Mouse (Mus musculus): ENCODE results near the gene Ulk3. TPM values are rescaled to one million over a fixed set of nuclear protein-coding genes. Genes with fewer than 3 reads are reported as not detected.

The Ulk3 gene
- polyA plus RNA-seq, 1 experiment from 2014 or later = 8.4 TPM

- 85% methylated on average over 4 of the region's 4 CpGs for WGBS
- ATAC-seq (replicated peaks; ENCODE audit: low FRiP score, low read depth) = no peak
Measured at GRCm38 (mm10) chr9:57558625-57559024, 30.6 kb upstream of the Ulk3 start.

GRCm38 (mm10) chr9:57559568-57559967 lies 29.7 kb upstream of the Ulk3 start:
- 77% methylated on average over 2 of the region's 2 CpGs for WGBS
- Histone ChIP-seq H3K4me1 (replicated peaks; ENCODE audit: insufficient read depth, low read length) (peaks cover 26% of the 10 kb centered on the region), H3K4me2 (ENCODE audit: low read length) (no peak overlapping the region), H3K36me3 (ENCODE audit: insufficient read depth, low read length) (no peaks in the 10 kb centered on the region), H3K9me3 (replicated peaks; ENCODE audit: low read length) (no peaks in the 10 kb centered on the region), H3K4me3 (replicated peaks; ENCODE audit: low read depth, low read length) (no peak overlapping the region), H3K27me3 (ENCODE audit: insufficient read depth, low read length) (no peaks in the 10 kb centered on the region), H3K9ac (ENCODE audit: low read depth, low read length) (no peak overlapping the region), H3K27ac (no peak overlapping the region)
- no peak for DNase-seq (ENCODE audit: low spot score)
- no peak for ATAC-seq (replicated peaks; ENCODE audit: low FRiP score, low read depth)
- no peak for TF ChIP-seq CTCF (IDR thresholded peaks at IDR 0.05; ENCODE audit: low read depth)

More at GRCm38 (mm10) chr9:57558625-57559024, 30.6 kb upstream of the Ulk3 start:
- Histone ChIP-seq H3K4me3 (replicated peaks; ENCODE audit: low read depth, low read length) (no peak overlapping the region), H3K36me3 (ENCODE audit: insufficient read depth, low read length) (no peaks in the 10 kb centered on the region), H3K4me2 (ENCODE audit: low read length) (no peak overlapping the region), H3K9ac (ENCODE audit: low read depth, low read length) (no peak overlapping the region), H3K4me1 (replicated peaks; ENCODE audit: insufficient read depth, low read length) (peaks cover 23% of the 10 kb centered on the region), H3K27ac (no peak overlapping the region), H3K9me3 (replicated peaks; ENCODE audit: low read length) (no peaks in the 10 kb centered on the region), H3K27me3 (ENCODE audit: insufficient read depth, low read length) (no peaks in the 10 kb centered on the region)
- DNase-seq (ENCODE audit: low spot score) = no peak
- no peak for TF ChIP-seq CTCF (IDR thresholded peaks at IDR 0.05; ENCODE audit: low read depth)

GRCm38 (mm10) chr9:57560263-57560662 lies 29.0 kb upstream of the Ulk3 start:
- Histone ChIP-seq H3K9ac (ENCODE audit: low read depth, low read length) (peak overlapping the region; percentile 52; the same call in 1 of the 2 replicates), H3K4me2 (ENCODE audit: low read length) (peak overlapping the region; percentile 73), H3K4me1 (replicated peaks; ENCODE audit: insufficient read depth, low read length) (peaks cover 26% of the 10 kb centered on the region), H3K9me3 (replicated peaks; ENCODE audit: low read length) (no peaks in the 10 kb centered on the region), H3K36me3 (ENCODE audit: insufficient read depth, low read length) (no peaks in the 10 kb centered on the region), H3K27ac (peak overlapping the region; percentile 81; the same call in 1 of the 2 replicates), H3K27me3 (ENCODE audit: insufficient read depth, low read length) (no peaks in the 10 kb centered on the region), H3K4me3 (replicated peaks; ENCODE audit: low read depth, low read length) (peak overlapping the region; percentile 55)
- ATAC-seq (replicated peaks; ENCODE audit: low FRiP score, low read depth) = no peak
- DNase-seq (ENCODE audit: low spot score) = no peak
- no peak for TF ChIP-seq CTCF (IDR thresholded peaks at IDR 0.05; ENCODE audit: low read depth)
- WGBS = 30% methylated on average over 7 of the region's 7 CpGs

GRCm38 (mm10) chr9:57560861-57561710 lies 28.2 kb upstream of the Ulk3 start, which contains the start of gene Scamp2:
Scamp2 (plus strand) TSS chr9:57560943.
- H3K4me3 ChIP-seq (replicated peaks; ENCODE audit: low read depth, low read length) = peak within 1 kb of the TSS; percentile 55
- peak; percentile 48 for TF ChIP-seq CTCF (IDR thresholded peaks at IDR 0.05; ENCODE audit: low read depth)
- ATAC-seq (replicated peaks; ENCODE audit: low FRiP score, low read depth) (peak; percentile 97), DNase-seq (ENCODE audit: low spot score) (peak; percentile 98)
- peaks cover 34% of the 10 kb centered on the region for H3K4me1 ChIP-seq (replicated peaks; ENCODE audit: insufficient read depth, low read length)
- H3K27ac ChIP-seq = peak within 1 kb of the TSS; percentile 81
- H3K9me3 ChIP-seq (replicated peaks; ENCODE audit: low read length) = no peaks in the 10 kb centered on the region
- H3K36me3 ChIP-seq (ENCODE audit: insufficient read depth, low read length) = no peaks in the 10 kb centered on the region
- no peaks in the 10 kb centered on the region for H3K27me3 ChIP-seq (ENCODE audit: insufficient read depth, low read length)
- peak within 1 kb of the TSS; percentile 52 for H3K9ac ChIP-seq (ENCODE audit: low read depth, low read length)
- WGBS = 1% methylated on average over 37 of the region's 37 CpGs
- H3K4me2 ChIP-seq (ENCODE audit: low read length) = peak within 1 kb of the TSS; percentile 73

- Histone ChIP-seq H3K36me3 (ENCODE audit: insufficient read depth, low read length) (no peaks in the 10 kb centered on the region), H3K4me1 (replicated peaks; ENCODE audit: insufficient read depth, low read length) (peaks cover 37% of the 10 kb centered on the region), H3K27me3 (ENCODE audit: insufficient read depth, low read length) (no peaks in the 10 kb centered on the region), H3K27ac (peak overlapping the region; percentile 81), H3K9me3 (replicated peaks; ENCODE audit: low read length) (no peaks in the 10 kb centered on the region), H3K9ac (ENCODE audit: low read depth, low read length) (no peak overlapping the region), H3K4me3 (replicated peaks; ENCODE audit: low read depth, low read length) (peak overlapping the region; percentile 55), H3K4me2 (ENCODE audit: low read length) (peak overlapping the region; percentile 73)
- peak; percentile 25 for DNase-seq (ENCODE audit: low spot score)
- 0 out of 2 replicates have a peak, but pooled peaks have one; percentile 11 for ATAC-seq (replicated peaks; ENCODE audit: low FRiP score, low read depth)
- TF ChIP-seq CTCF (IDR thresholded peaks at IDR 0.05; ENCODE audit: low read depth) = no peak
- WGBS = 71% methylated on average over 13 of the region's 13 CpGs
Measured at GRCm38 (mm10) chr9:57561711-57562099, 27.5 kb upstream of the Ulk3 start.

GRCm38 (mm10) chr9:57562896-57563372 lies 26.3 kb upstream of the Ulk3 start:
- DNase-seq (ENCODE audit: low spot score) = peak; percentile 82
- Histone ChIP-seq H3K4me2 (ENCODE audit: low read length) (peak overlapping the region; percentile 73), H3K9ac (ENCODE audit: low read depth, low read length) (no peak overlapping the region), H3K9me3 (replicated peaks; ENCODE audit: low read length) (no peaks in the 10 kb centered on the region), H3K4me3 (replicated peaks; ENCODE audit: low read depth, low read length) (no peak overlapping the region), H3K36me3 (ENCODE audit: insufficient read depth, low read length) (0 out of 2 replicates have a peak, but pooled peaks cover under 1% of the 10 kb centered on the region), H3K27ac (peak overlapping the region; percentile 70), H3K27me3 (ENCODE audit: insufficient read depth, low read length) (no peaks in the 10 kb centered on the region), H3K4me1 (replicated peaks; ENCODE audit: insufficient read depth, low read length) (peaks cover 37% of the 10 kb centered on the region)
- 29% methylated on average over 4 of the region's 4 CpGs for WGBS
- ATAC-seq (replicated peaks; ENCODE audit: low FRiP score, low read depth) = no peak
- no peak for TF ChIP-seq CTCF (IDR thresholded peaks at IDR 0.05; ENCODE audit: low read depth)

Measured in kidney, postnatal 0 days (tissue).